Mouse (Mus musculus) liver, adult 2 months (tissue): ENCODE results near the gene Zfp287.

Experiments
- CTCF ChIP-seq: fragments of 200-500 bp; IDR thresholded peaks from 2 replicates; pipeline ENCODE4 v1.5.1; 2011; ENCODE audit warnings: low read depth, low read length, control low read depth
- POLR2A ChIP-seq: fragments of 200-500 bp; IDR thresholded peaks from 2 replicates; pipeline ENCODE4 v1.6.1; 2011; ENCODE audit warnings: low read length, control low read depth; ENCODE audit not compliant: insufficient read depth; ENCODE audit errors: extremely low read depth

GRCm38 (mm10) chr11:62652080-62652479, 79.6 kb downstream of the Zfp287 start:
- TF ChIP-seq POLR2A (no peak), CTCF (no peak)
